Mouse (Mus musculus): ENCODE results near the gene Csk.

The Csk gene

DNA sequence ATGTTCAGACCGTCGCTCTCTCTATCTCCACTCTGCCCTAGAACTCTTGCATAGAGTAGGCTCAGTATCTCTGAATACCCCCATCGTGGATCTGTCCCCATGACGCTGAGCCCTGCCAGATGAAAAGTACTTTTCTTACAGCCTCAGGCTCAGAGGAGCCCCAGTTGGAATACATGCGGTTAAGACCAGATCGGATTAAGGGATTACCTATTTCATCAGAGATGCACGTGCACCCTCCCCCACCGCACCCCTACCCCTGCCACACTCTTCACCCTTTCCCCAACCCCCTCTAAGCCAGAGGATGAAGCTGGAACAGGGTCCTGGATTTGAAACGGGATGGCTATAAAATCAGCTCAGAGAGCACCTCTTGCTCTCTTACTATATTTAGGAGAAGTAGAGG is 47.9 kb downstream of the Csk start:
- TF ChIP-seq GATA4 (IDR thresholded peaks at IDR 0.05; ENCODE audit: insufficient replicate concordance, low read length): no peak

DNA sequence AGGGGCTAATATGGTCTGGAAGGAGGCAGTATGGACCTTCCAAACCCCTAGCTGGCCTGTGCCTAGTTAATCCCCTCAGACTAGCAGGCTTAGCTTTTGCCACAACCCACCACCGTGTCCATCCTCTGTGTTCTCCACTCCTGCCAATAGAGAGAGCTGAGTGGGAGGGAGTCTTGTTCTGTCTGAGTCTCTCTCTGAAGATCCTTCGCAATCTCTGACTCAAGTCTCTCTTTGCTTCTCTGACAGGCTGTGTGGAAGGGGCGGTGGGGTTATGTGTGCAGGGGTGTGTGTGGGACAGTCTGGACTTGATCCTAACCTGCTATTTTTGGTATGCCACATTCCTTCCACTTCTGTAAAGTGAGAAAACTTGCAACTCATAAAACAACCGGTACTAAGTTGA is 48.6 kb downstream of the Csk start:
- TF ChIP-seq GATA4 (IDR thresholded peaks at IDR 0.05; ENCODE audit: insufficient replicate concordance, low read length): no peak

DNA sequence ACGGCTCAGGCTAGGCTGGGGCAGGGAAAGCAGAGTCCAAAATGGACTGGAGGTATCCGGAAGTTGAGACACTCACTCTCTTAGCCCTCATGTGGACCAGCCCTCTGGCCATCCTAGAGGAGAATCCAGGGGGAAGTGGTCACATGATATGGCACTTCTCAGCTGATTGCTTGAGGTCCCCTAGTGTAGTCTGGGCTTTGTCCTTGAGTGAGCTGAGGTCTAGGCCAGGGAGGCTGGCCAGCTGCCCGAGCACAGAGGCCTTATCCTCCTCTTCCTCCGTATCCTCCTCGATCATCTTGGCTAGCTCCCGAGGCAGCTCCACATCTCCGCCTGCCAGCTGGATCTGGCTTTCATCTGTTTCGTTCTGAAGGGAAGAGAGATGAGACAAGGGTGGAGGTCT is 51.3 kb downstream of the Csk start:
- TF ChIP-seq GATA4 (IDR thresholded peaks at IDR 0.05; ENCODE audit: insufficient replicate concordance, low read length): no peak

DNA sequence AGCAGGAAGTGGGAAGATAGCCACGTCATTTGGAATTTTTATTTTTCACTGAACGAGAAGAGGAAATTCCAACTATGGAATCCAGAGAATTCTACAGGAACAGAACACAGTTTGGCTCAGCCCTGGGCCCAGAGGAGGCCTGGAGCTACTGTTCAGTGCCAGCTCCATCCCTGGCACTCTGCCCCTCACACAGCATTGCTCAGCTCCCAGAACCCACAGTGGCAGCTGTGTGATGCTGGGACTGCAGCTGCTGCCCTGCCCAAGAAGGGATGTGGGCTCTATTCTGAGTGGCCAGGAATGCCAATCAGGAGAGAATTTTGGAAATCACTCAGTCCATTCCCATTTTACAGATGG is 52.1 kb downstream of the Csk start:
- no peak for TF ChIP-seq GATA4 (IDR thresholded peaks at IDR 0.05; ENCODE audit: insufficient replicate concordance, low read length)

DNA sequence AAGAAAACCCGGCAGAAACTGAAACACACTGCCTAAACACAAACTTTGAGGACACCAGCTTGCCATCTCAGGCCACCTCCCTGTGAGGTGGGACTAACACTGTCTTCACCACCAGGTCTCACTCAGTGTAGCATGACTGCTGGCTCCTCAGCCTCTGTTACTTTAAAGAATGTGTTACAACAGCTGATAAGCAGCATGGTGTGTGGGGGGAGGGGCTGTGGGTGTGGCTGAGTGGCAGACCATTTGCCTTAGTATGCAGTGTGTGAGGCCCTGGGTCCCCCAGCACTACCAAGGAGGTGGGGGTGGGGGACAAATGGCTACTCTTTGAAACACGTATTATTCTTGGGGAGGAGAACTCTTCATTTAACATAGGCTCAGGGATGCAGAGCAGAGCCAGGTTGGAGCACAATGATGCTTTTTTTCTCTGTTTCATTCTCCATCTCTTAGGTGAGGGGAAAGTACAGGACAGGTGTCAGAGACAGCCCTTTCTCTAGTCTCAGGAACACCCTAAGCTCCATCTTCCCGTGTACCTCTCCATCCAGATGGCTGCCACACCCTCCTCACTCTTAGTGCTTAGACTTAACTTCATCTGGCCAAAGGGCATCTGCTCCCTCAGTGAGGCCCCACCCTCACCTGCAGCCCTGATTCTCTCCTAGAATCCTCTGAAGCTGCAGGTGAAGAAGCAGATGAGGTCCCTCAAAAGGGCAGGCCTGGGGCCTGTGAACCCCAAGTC is 52.6 kb downstream of the Csk start:
- TF ChIP-seq GATA4 (IDR thresholded peaks at IDR 0.05; ENCODE audit: insufficient replicate concordance, low read length): no peak

DNA sequence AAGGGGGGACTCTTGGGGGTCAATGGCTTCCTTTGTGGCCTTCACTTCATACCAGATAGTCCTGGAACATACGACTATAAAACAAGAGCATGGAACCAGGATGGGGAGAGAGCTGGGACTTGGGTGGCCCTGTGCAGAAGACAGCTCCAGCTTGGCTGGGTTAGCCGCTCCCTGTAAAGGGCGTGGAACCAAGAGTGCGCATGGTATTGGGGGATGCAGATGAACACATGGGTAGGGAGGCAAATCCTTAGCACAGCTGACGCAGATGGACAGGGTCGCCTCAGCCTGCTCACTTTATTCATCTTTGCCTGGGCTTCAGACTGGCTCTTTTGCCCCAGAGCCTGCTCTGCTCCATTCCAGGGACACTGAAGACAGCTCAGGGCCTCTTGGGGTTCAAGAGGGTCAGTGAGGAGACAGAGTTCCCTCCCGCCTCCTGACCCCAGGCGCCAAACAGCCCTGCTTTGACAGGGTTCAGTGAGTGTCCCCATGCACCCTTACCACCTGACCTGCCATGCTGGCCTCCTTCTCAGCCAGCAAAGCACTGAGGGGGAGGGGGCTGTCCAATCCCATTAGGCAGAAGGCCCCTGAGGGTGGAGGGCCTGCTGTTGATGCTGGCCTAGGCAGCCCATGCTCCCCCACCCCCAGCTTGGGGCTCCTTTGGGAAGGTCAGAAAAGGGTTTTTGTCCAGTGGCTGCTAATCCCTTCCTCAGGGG is 54.4 kb downstream of the Csk start:
- TF ChIP-seq GATA4 (IDR thresholded peaks at IDR 0.05; ENCODE audit: insufficient replicate concordance, low read length): no peak

DNA sequence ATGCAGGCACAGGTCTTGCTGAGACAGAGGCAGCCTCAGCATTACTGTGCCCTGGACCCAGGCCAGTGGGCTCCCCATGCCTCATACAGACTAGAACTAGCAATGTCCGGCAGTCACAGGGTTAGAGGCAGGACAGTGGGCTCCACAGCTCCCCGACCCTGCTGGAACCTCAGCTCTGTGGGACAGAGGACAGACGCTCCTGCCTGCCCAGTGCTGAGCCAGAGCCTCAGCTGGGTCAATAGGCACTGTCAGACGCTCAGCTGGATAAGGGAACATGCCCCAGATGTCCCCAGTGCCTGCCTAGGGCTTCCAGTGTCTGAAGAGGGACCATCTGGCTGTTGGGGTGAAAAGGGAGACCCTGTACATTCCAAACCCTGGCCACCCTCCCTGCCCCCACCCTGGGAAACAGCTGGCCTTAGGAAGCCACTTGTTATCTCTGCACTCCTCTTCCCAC is 55.5 kb downstream of the Csk start:
- TF ChIP-seq GATA4 (IDR thresholded peaks at IDR 0.05; ENCODE audit: insufficient replicate concordance, low read length): peak; percentile 13; the same call in 1 of the 2 replicates

DNA sequence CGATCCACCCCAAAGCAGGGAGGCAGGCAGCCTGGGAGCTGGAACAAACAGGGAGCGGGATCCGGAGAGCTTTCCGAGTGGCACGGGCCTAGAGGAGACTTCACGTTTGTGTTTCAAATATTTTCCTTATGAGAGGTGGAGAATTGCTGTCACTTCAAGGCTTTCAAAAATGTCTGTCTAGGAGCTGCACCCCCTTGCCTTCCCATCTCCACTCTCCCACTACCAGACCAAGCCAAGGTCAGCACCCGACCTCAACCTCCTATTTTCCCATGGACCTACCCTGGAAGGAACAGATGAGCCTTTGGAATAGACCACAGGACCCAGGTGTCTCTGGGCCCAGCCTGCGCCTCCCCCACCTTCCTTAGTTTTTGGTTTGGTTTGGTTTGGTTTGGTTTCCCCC is 56.2 kb downstream of the Csk start:
- no peak for TF ChIP-seq GATA4 (IDR thresholded peaks at IDR 0.05; ENCODE audit: insufficient replicate concordance, low read length)

DNA sequence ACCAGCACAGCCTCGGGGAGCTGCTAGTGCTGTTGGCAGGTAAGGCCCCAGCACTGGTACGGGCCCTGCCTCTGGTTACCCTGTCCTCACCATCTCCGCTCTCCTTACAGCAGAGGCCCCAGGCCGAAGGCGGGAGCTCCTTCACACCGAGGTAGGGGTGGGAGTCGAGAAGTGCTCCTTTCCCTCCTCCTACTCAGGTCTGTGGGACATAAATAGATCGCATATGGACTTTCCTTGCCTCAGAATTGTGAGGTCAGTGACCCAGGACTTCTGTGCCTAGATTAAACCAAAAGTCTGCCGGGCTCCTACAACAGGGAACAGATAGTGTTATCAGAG is 59.3 kb downstream of the Csk start:
- TF ChIP-seq GATA4 (IDR thresholded peaks at IDR 0.05; ENCODE audit: insufficient replicate concordance, low read length): no peak

DNA sequence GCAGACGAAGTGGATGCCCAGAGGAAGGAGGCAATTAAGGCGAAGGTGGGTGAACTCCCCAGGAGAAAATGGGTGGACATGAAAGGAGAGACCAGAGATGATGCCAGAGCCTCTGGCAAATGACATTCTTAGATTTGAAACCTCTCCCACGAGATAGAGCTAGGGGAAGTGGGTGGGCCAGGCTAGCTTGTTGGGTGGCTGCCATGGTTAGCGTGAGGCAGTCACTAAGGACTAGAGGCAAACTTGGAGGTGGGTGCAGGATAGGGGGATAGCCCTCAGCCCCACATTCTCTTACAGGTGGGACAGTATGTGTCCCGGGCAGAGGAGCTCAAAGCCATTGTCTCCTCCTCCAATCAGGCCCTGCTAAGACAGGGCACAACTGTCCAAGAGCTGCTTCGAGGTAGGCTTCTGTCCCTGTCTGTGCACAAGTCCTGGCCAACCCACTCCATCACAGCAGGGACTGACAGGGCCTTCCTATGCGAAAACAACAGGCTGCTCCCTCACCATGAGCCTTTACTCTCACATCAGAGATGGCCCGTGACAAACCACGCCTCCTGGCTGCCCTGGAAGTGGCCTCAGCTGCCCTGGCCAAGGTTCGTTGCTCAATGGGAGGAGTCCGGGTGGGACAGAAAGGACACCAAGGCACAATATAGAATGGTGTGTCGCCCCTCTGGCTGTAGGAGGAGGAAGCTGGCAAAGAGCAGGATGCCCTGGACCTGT is 59.8 kb downstream of the Csk start:
- TF ChIP-seq GATA4 (IDR thresholded peaks at IDR 0.05; ENCODE audit: insufficient replicate concordance, low read length): no peak

DNA sequence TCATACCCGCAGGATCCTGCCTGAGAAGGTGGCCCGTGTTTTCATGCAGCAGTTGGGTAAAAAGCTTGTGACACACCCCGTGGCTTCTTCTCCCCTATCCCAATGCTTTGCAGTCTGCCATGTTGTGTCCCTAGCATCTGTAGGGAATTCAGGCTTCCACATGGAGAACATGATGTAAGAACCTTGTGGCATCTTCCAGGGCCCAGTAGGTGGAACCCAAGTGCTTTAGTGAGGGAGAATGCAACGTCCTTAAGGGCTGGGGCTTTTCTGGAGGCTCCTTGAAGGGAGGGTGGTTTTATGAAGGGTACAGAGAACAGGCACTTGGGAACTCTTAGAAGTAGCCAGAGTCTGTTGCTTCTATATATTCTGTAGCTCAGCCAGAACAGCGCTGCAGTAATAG is 62.7 kb downstream of the Csk start:
- no peak for TF ChIP-seq GATA4 (IDR thresholded peaks at IDR 0.05; ENCODE audit: insufficient replicate concordance, low read length)

DNA sequence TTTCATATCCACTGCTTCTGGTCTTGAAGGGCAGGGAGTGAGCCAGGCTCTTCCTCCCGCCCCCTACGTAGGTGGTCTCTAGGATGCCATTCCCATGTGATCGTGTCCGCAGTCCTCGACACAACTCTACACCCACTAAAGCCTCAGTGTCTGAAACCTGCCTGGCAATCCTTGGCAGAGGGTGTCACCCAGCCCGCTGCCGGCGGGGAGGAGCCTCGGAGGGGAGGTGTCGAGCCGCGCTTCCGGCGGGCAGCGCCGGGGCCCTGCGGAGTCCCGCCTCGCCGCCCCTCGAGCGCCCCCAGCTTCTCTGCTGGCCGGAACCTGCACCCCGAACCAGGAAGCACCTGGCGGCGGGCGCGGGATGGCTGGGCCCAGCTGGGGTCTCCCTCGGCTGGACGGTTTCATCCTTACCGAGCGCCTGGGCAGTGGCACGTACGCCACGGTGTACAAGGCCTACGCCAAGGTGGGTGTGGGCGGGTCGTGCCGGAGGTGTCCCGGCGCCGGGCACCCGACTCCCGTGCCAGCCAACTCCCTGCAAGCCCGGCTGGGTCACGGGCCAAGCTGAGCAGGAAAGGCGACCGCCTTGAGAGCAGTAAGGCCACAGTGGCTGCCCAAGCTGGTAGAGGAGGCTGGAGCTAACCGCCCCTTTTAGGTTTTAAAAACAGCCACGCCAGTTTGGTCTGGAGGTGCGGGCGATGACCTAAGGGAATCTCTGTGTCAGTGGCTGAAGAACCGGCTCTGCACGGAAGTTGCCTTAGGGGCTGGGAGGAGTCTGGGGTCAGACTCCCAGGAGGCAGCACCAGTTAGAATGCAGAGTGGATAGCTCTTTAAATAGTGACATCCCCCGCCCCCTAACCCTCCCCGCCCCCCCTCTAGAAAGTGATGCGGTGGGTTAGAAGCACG is 64.0 kb downstream of the Csk start, which contains the start of gene Ulk3:
Ulk3 (plus strand) TSS at position 229 of the 903 bp plus-strand sequence.
- TF ChIP-seq GATA4 (IDR thresholded peaks at IDR 0.05; ENCODE audit: insufficient replicate concordance, low read length): no peak

DNA sequence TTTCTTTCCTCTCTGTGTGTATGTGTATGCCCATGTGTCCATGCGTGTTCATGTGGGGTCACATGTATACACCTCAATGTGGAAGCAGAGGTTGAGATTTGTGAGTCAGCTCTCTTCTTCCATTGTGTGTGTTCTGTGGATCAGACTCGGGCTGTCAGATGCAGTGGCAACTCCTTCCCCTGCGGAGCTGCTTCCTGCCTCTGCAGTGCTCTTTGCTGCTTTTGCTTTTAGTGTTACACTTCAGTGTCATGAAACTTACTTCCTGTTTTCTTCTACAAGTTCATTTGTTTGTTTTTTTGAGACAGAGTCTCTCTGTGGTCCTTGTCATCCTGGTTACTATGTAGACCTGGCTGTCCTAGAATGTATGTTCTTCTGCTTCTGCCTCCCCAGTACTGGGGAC is 68.4 kb downstream of the Csk start:
- TF ChIP-seq GATA4 (IDR thresholded peaks at IDR 0.05; ENCODE audit: insufficient replicate concordance, low read length): no peak

DNA sequence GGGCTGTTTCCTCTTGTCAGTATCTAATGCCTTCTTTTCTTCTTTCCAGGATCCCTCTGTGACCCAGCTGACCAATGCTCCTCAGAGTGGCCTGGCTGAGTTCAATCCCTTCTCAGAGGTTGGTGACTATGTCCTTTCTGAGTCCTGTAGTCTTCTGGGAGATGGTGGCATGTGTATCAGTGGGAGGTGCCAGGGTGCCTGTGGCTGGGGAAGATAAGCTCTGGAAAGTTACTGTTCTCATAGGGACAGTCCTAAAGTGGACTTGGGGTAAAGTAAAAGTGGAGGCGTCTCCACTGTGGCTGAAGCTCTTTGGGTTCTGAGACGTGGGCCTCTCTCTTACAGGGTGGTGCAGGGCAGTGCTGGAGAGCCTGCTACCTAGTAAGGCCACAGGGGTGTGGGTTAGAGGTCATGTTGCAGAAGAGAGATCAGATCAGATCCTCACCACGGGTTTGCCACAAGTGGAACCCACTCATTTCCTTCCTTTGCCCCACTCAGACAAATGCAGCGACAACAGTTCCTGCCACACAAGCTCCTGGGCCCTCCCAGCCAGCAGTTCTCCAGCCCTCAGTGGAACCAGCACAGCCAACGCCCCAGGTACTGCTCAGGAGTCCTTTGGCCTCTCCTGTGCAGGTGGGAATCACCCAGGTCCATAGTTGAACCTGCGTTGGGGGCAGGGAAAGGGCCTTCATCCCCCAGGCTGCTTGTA is 76.1 kb downstream of the Csk start:
- no peak for TF ChIP-seq GATA4 (IDR thresholded peaks at IDR 0.05; ENCODE audit: insufficient replicate concordance, low read length)

All from liver, adult (tissue).